27 mouse cellular contexts compared by ENCODE assay signal in the genomic region with DNA sequence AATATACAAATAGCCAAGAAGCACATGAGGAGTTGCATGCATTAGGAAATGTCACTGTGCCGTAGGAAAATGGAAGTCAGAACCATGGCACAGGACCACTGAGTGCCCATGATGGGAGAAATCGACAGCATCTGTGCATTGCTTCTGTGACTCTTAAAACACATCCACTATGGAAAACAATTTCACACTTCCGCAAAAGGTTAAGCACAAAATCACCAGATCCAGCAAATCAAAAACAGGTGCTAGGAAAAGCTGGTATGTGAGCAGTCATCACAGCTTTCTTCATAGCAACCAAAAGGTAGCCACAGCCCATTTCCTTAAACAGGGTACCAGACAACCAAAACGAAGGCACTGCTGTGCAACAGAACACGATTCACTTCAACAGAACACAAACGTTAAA. TPM values are rescaled to one million over a fixed set of nuclear protein-coding genes. Genes with fewer than 3 reads are reported as not detected.
DNase-seq lines count a peak whose midpoint lies in the region; ATAC-seq lines count a peak whose summit lies in the region.
"Had no signal": no experiment of that assay in that cellular context is flagged by ENCODE, and none has a peak within 500 bp of the region (broad histone marks: within the 10 kb centered on the region; RNA-seq: fewer than 3 reads in every experiment).

No protein-coding gene starts in this region.

- no peak for ATAC-seq in limb, embryonic 11.5 days (ENCODE audit: insufficient number of reproducible peaks, low FRiP score, low TSS enrichment, low read depth)
- no peak for ATAC-seq in erythroblast, adult 5-6 weeks (replicated peaks; ENCODE audit: low FRiP score, poor library complexity, severe bottlenecking)
- ATAC-seq: activated CD4-positive, CD25-positive, alpha-beta regulatory T cell, adult 4 months; forebrain, embryonic 14.5 days; forebrain, postnatal 0 days; inflammation-experienced regulatory T-cells, adult 6 months; intestine, embryonic 16.5 days had no signal

- peak; percentile 34 for DNase-seq in embryo, embryonic 10 days (ENCODE audit: low spot score)
- DNase-seq in embryo, embryonic 9.5 days (ENCODE audit: extremely low spot score), result no peak
- peak; percentile 22 for DNase-seq in embryo, embryonic 11.5 days (ENCODE audit: low read depth, low spot score)
- peak; percentile 84 for DNase-seq in forelimb bud, embryonic 11.5 days (ENCODE audit: low read depth, low spot score)
- DNase-seq in limb, embryonic 11.5 days (ENCODE audit: low spot score), result peak; percentile 41
- no peak for DNase-seq in kidney, postnatal 14 days
- no peak for DNase-seq in yolk sac, embryonic 10.5 days (ENCODE audit: low spot score)
- DNase-seq: adrenal gland, adult 8-10 months; adrenal gland, postnatal 25 days; cerebellum, adult 11-12 months; cerebellum, adult 8-10 months; cerebellum, postnatal 10 days; cerebellum, postnatal 36 days; forebrain, postnatal 0 days; gastrocnemius, postnatal 25 days; heart, adult 18-20 months; heart, postnatal 10 days; heart, postnatal 4 days had no signal

- H3K36me3 ChIP-seq in limb, embryonic 11.5 days (ENCODE audit: control insufficient read depth, insufficient read depth, low read length), result no peaks in the 10 kb centered on the region
- H3K36me3 ChIP-seq: heart, embryonic 12.5 days; heart, embryonic 15.5 days; hindbrain, embryonic 12.5 days; hindbrain, embryonic 15.5 days had no signal

- no peak overlapping the region for H3K4me2 ChIP-seq in limb, embryonic 11.5 days (ENCODE audit: low read depth, severe bottlenecking)
- H3K4me2 ChIP-seq: heart, embryonic 12.5 days; heart, embryonic 15.5 days; hindbrain, embryonic 12.5 days; hindbrain, embryonic 15.5 days had no signal

- no peak overlapping the region for H3K4me3 ChIP-seq in limb, embryonic 11.5 days (ENCODE audit: low read depth, low read length)
- H3K4me3 ChIP-seq: heart, embryonic 12.5 days; heart, embryonic 15.5 days; hindbrain, embryonic 12.5 days; hindbrain, embryonic 15.5 days had no signal

- H3K9ac ChIP-seq in limb, embryonic 11.5 days (ENCODE audit: low read length), result no peak overlapping the region
- H3K9ac ChIP-seq: forebrain, postnatal 0 days; heart, embryonic 12.5 days; heart, embryonic 15.5 days; hindbrain, embryonic 12.5 days; hindbrain, embryonic 15.5 days had no signal

- no peaks in the 10 kb centered on the region for H3K27me3 ChIP-seq in limb, embryonic 11.5 days (ENCODE audit: control insufficient read depth, insufficient read depth, low read length)
- H3K27me3 ChIP-seq: heart, embryonic 12.5 days; heart, embryonic 15.5 days; hindbrain, embryonic 12.5 days; hindbrain, embryonic 15.5 days had no signal

- H3K9me3 ChIP-seq in limb, embryonic 11.5 days (ENCODE audit: control insufficient read depth, low read length), result no peaks in the 10 kb centered on the region
- H3K9me3 ChIP-seq: heart, embryonic 12.5 days; heart, embryonic 15.5 days; hindbrain, embryonic 12.5 days; hindbrain, embryonic 15.5 days had no signal

- H3K4me1 ChIP-seq in limb, embryonic 11.5 days (ENCODE audit: control insufficient read depth, insufficient read depth, low read length), result peaks cover 13% of the 10 kb centered on the region; the same call in 1 of the 2 replicates
- H3K4me1 ChIP-seq: heart, embryonic 15.5 days; hindbrain, embryonic 12.5 days; hindbrain, embryonic 15.5 days had no signal

- WGBS in limb, embryonic 11.5 days, result 13% methylated on average over 6 of the region's 6 CpGs

- H3K27ac ChIP-seq in limb, embryonic 11.5 days (replicated peaks; ENCODE audit: low read depth, low read length), result no peak overlapping the region
- H3K27ac ChIP-seq: heart, embryonic 15.5 days; hindbrain, embryonic 12.5 days; hindbrain, embryonic 15.5 days had no signal

RNA-seq across cellular contexts. Expression of a gene that starts 52.9 kb away (rescaled TPM):
- 45.4 and 58.1 TPM in 2 replicates for polyA plus RNA-seq in limb, embryonic 11.5 days (2014; fragmentation: Nextera tagmentation; extraction: Ambion mirVana)
- 968 and 1,053 TPM in 2 replicates for total RNA-seq in erythroblast, adult 5-6 weeks (2015; ENCODE audit: low replicate concordance)
- total RNA-seq in erythroblast, adult 5-6 weeks (2017; ENCODE audit: low replicate concordance), result 1,059 and 1,241 TPM in 2 replicates
- polyA plus RNA-seq: activated CD4-positive, CD25-positive, alpha-beta regulatory T cell, adult 4 months; inflammation-experienced regulatory T-cells, adult 6 months had no signal

RNA-seq across cellular contexts. Expression of a gene that starts 53.5 kb away (rescaled TPM):
- polyA plus RNA-seq in limb, embryonic 11.5 days (2014; fragmentation: Nextera tagmentation; extraction: Ambion mirVana), result 366 and 382 TPM in 2 replicates
- total RNA-seq in erythroblast, adult 5-6 weeks (2015; ENCODE audit: low replicate concordance), result 35.3 and 55.5 TPM in 2 replicates
- 47.5 and 49.9 TPM in 2 replicates for total RNA-seq in erythroblast, adult 5-6 weeks (2017; ENCODE audit: low replicate concordance)

Comparison
In these comparisons a context has a peak if more than half of its experiments do, and no peak if none do; other contexts are left out.
1. DNase-seq: peak in embryo, embryonic 10 days (single experiment), embryo, embryonic 11.5 days (single experiment), forelimb bud, embryonic 11.5 days (single experiment) and limb, embryonic 11.5 days (single experiment); none in embryo, embryonic 9.5 days (single experiment), kidney, postnatal 14 days (single experiment) and yolk sac, embryonic 10.5 days (single experiment).